Mouse (Mus musculus) ovary, postnatal 14 days (tissue): ENCODE data around the gene Ofcc1.

Experiments used
- DNase-seq: peaks from one replicate; pipeline ENCODE4 v3.0.0; 2022; ENCODE audit warnings: low spot score

Ofcc1 gene

DNA sequence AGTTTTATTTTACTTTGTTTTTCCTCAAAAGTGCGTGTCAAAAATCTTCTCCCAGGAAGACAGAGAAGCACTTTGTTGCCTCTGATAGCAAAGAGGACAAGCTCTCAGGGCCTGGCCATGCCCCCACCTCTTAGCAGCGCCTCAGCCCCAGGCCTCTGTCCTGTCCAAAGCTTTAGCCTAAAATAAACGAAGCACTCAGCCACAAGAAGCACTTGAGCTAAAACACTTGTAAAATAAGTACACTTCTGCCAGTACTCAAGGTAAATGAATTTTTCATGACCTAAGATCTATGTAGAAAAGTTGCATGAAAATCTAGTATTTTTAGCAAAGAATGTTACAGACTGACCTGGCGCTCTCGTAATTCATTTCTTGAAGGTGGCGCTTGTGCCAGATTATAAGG lies 117.4 kb downstream of the Ofcc1 start:
- DNase-seq = no peak

DNA sequence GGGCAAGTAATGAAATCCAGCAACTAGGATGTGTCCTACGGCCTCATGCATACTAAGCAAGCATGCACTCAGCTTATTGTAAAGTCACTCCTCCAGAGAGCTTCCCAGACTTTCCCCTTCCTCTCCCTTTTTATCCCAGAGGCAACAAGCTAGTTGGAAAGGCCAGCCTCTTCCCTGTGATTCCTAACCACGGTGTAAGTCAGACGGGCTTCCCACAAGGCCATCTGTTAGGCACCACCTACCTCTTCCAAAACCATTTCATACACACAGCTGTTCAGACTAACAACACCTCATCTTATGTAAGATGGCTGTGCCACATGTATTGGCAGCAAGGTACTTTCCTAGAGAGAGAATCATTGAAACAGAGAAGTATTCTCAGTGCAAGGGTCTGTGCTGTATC lies 124.9 kb downstream of the Ofcc1 start:
- no peak for DNase-seq

DNA sequence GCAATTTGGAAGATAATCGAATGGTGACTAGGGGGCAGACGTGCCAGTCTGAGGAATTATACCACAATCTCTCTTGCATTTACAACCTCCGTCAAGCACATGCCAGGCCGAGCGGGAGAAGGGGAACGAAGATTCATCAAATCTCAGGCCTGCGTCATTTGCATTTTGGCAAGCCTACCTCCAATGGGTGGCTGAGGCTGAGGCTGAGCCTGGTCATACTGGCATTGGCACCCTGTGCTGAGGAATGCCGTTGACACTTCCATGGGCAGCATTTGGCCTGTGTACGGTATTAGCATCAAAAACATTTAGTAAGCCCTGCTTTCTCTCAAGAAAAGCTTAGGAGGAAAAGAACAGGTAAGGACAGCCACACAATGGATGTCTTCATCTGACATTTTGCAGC lies 152.9 kb downstream of the Ofcc1 start:
- no peak for DNase-seq

DNA sequence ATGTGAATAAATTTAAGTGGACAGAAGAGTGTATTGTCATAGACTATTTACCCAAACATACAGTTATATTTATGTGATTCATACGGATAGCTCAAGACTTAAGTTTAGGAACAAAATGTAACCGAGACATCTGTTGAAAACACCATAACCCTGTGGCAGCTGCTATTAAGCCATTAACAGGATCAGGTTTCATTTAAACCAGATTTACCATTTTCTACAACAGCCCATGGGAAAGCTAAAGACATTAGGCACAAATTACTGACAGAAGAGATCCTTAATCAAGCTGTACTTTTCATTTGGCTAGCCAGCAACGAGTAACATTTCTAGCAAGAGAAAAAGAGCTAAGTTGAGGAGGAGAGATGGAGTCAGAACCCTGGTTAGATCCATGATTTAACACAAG lies 179.5 kb downstream of the Ofcc1 start:
- no peak for DNase-seq

DNA sequence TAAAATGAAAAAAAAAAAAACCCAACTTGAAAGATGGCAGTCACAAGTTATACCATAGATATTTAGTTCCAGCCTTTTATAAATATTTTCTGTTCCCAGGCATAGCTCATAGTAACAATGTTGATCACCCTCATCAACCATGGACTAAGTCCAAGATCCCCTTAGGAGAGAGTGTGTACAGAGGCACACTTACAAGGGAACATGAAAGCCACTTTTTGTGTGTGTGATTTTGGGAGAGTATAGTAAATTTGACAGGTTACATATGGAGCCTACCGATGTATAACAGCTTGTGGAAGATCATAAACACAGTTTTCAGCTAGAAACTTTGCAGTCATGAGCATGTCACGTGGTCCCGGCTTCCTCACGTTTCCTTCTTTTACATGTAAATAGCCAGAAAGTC lies 189.5 kb downstream of the Ofcc1 start:
- no peak for DNase-seq

DNA sequence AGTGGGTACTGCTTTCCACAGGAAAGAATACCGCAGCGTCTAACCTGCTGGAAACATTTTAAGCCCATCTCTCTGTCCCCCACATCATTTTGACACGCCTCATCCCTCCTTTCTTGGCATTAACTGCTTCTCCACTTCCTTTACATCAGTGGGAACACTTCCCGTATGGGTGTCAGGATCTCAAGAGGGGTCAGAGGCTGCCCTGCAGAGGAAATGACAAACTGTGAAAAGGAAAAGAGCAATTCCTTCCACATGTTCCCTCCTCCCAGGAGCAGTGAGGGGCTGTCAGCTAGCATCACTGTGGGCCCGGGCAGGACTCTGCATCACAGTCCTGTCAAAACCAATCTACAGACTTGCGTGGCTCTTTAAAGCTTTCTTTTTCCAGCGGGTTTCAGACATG lies 193.4 kb downstream of the Ofcc1 start:
- no peak for DNase-seq

DNA sequence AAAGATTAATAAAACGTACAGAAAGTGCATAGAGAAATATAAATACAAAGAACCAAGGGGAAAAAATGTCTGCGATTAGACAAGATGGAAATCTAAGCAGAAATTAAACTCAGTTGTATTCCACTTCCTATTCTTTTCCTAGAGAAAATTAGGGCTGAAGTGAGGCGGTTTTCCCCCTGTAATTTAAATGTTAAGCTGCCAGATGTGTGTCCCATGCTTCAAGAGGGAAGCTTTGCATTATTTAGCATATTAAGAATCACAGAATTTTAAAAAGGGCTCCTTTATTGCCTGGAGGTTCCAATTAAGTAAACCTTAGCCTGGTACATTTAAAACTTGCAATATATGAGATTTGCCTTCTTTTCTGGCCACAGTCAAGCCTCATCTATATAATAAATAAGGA lies 205.8 kb downstream of the Ofcc1 start:
- no peak for DNase-seq

DNA sequence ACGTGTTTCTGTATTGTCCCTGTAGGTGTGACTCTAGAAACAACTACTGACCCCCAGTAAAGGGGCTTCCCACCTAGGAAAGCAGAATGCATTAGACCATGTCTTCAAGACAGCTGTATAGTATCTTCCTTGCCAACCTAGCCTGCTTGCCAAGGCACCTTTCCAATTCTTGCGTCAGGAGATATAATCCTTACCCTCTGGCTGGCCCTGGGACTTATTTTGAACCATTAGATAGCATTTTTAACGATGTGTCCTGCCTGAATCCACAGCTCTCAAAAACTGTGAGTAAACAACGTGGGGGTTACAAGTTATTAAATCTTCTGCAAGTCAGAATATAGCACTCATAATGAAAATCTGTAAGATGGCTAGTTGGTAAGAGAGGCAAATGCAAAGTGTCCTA lies 221.3 kb downstream of the Ofcc1 start:
- DNase-seq = no peak

DNA sequence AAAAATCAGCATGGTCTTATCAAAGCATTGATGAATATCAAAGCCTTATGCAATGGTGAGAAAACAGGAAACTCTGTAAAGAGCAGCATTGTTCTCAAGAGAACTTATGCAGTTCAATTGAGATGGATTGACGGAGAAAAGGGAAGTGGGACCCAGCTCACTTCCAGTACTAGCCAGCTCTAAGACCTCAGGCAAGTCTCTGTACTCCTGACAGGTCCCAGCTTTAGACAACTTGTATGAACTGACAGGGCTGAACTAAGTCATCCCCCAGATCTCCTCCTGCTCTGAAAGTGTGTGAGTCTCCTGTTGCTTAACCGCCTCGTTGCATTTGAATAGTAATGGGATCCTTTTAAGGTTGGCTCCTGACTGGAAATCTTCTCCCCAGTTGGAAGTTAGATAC lies 225.2 kb downstream of the Ofcc1 start:
- no peak for DNase-seq

DNA sequence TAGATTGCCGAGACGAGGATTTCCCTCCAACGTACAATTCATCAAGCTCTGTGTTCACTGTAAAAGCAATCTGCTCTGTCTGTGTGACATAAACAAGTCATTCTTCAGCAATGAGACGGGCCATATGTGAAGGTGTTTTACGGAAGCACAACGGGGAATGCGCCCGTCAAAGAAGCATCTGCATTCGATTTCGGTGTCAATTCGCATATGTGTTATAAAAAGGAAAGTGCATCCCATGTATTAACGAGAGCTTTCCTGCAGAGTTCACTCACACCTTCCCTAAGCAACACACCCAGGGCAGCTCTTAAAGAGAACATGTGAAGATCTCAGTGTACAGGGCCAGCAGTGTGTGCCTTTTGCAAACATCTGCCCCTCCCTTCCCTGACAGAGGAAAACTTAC lies 225.6 kb downstream of the Ofcc1 start:
- no peak for DNase-seq

DNA sequence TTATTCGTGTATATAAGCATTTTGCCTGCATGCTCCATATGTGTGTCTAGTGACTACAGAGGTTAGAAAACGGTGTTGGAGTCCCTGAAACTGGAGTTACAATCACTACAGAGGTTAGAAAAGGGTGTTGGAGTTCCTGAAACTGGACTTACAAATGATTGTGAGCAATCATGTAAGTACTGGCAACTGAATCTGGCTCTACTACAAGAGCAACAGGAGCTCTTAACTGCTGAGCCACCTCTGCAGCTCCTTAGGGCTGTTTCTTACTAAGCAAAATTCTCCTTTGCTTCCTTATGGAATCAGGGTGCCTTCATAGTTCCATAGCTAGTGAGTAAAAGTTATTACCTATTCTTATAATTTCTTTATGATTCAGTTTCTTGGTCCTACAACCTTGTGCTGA lies 237.4 kb downstream of the Ofcc1 start:
- DNase-seq = no peak

DNA sequence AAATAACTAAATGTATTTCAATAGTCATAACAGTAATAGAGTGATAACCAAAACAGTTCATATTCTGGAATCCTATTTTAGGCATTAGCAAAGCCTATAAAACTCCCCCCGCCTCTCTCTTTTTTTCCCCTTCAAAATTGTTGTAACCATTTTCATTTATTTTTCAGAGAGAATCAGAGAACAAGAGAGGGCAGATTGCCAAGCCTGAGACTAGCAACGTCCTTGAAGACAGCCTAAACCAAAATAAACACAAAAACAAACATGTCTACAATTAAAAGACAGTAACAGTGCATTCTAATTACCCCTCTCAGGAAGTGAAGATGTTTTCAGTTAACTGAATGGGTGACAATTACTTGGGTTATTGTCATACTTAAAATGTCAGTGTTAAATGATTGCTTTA lies 248.9 kb downstream of the Ofcc1 start:
- no peak for DNase-seq

DNA sequence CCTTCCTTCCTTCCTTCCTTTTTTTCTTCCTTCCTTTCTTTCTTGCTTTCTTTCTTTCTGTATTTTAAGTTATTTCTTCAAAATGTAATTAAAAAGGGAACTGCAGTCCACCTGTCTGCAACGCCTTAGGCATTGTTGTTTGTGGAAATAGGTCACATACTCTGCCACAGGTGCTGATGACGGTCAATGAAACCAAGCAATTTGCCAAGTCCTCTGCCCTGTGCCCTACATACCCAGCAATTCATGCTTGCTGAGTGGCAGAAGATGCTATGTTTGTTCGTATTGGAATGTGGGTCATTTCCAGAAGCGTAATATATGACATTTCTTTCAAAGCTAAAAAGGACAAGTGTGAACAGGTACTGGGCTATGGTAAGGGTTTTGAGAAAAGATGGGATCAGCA lies 285.0 kb downstream of the Ofcc1 start:
- no peak for DNase-seq

DNA sequence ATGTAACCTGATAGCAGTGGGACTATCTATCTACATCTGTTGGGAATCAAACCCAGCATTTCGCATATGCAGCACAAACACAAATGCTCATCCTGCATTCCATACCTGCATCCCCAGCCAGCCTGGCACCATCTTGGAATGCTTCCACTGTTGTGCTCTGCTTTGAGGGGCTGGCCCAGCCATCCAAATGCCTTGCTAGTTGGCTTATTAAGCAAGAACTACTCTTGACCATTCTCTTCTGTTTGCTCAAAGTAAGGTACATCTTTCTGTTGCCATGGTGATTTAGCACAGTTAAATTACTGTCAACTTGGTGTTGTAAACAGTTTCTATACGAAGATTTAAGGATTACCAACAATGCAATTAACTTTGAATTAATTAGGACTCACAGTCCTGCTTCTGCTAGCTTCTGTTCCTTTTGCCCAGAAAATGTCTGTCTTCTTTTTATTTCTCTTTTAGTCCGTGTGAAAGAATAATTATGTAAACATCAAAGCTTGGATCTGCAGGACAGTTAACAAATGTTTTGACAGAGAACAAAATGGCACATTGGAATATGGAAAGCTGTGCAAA lies 286.3 kb downstream of the Ofcc1 start:
- no peak for DNase-seq

DNA sequence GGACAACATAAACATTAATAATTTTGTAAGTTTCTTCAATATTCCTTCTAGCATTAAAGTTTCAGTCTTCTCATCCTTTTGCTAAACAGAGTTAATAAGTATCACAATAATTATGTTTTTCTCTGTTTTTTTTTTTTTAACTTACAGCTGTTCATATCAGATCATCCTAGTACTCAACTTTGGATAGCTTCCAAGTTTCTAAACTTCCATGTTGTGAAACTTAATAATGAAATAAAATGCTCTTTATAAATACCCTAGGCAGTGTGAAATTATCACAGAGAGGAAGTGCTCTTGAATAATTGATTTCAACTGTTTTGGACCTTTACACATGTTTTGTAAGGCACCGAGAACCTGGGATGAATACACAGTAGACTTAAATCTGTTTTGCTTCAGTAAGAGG lies 291.2 kb downstream of the Ofcc1 start:
- DNase-seq = no peak

DNA sequence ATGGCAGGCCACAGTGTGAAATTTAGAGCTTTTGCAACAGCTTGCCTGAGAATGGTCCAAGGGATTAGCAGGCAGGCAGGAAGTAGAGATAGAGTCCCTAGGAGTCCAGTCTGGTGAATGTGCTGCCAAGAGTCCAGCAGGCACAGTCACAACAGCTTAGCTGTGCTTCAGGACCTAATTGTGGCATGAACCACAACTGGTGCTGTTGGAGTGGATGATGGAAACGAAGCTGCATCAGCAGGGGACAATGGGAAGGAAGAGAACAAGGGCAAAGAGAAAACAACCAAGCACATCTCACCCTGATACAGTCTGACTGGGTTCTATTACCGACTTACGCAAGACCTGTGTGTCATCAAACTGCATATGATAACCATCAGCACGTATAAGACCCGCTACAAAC lies 300.0 kb downstream of the Ofcc1 start:
- DNase-seq = no peak

DNA sequence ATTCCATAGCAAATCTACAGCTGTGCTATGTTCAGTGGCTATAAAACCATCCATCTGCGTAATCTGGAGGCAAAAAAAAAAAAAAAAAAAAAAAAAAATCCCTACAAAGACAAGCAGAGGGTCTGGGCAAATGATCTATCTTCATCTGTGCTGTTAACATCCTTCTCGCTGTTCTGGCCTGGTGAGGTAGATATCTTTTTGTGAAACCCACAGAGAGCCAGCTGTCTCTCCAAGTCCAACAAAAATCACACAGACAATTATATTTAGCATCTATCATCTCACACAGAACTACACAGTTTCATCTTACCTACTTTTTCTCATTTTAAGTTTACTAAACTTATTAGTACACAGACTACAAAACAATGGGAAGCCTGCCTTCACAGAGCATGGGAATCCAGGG lies 323.4 kb downstream of the Ofcc1 start:
- no peak for DNase-seq

DNA sequence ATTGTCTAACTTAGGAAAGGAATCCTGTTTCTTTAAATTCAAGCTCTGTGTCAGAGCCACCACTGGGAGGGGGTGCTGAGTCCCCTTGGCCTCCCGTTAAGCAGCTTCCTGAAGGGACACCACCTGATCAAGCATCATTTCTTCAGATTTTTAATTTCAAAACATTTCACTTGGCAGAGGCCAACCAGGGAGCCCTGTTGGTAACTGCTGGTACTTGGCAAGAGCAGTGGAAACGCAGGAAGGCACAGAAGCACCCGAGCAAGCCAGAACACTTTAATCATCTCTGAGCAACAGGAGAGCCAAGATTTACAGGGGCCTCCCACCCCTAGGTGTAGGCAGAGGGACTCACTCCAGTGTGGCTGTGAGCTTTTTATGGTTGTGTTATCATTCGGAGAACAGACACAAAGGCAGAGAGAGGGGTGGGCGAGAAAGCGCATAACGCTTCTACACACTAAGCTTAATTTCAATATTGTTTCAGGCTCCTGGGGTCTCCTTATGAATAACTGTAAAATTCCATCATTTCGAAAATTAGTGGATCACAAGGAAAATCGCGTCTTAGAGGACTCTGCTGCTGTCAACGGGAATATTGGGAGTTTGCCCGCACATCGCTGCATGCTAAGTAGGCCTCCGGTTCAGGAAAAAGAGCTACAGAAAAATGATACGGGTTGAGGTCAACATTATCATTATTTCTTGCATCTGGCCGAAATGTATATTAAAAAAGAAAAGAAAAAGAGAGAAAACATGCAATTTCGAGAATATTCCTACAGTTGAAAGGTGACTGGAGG lies 324.1 kb downstream of the Ofcc1 start:
- DNase-seq = no peak

DNA sequence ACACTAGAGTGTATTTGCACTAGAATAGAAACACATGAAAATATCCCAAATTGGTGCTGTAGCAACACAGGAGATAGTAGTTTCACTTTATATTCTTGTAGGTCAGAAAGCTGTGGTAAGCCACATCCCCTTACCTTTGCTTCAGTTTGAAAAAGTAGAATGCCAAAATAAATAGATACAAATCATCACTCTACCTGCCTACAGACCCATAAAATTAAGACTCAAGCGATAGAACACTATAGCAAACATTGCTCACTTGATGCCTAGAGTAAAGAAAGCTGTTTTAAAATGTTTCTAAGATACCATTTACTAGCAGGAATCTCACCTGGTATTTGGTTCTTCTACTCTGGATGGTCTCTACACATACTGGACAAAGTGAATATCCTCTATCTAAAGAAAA lies 331.8 kb downstream of the Ofcc1 start:
- no peak for DNase-seq

DNA sequence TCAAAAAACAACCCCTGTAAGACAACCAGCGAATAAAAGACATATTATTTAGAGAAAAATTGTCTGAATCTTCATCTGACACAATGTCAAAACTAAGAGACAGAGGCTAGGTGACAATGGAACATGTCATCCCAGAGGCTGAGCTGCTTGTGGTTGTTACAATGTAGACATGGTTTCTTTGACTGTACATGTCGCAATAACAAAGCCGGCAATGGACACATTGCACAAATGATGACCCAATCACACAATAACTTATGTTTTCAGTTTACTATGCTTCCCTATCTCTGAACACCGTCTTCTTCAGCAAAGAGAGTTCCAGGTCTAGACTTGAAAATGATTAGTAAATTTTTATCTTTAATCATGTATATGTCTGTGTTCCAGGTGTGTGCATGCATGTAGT lies 332.4 kb downstream of the Ofcc1 start:
- DNase-seq = no peak

DNA sequence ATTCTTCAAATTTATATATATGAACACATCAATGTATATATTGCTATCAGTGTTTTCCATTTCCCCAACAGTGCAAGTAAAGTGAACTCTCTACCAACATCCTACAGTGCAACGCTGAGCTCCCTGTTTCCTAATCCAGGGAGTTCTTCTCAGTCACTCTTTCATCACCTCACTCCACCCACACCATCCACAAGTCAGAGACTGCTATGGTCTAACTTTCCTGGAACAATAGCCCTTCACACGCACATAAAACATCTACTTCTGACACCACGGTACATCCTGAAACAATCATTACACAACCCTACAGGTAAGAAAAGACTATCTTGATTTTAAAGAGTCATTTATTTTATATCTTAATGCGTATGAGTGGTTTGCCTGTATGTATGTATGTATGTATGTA lies 335.4 kb downstream of the Ofcc1 start:
- no peak for DNase-seq

DNA sequence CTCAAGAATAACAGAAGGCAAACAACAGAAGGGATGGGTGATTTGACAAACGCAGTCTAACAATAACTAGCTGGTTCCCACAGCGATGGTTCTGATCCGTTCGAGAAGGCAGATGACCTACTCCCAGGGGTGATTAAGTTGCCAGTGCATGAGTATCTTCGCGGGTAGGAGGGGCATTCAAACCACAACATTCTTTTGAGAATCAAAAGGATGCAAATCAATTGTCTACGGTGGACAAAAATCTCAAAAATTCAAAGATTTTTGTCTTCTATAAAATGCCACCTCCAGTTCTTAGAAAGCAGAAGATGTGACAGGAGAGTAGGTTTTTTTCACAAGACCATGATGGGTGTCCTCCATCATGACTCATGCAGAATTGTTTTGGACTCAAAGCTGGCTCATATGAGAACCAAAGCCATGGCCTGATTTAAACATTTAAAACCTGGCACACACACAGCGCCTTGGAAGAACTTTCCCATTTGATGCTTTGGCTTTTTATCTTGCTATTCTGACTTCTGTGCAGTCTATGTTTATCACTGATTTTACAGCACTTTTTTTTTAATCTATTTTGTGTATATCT lies 338.0 kb downstream of the Ofcc1 start:
- DNase-seq = no peak

DNA sequence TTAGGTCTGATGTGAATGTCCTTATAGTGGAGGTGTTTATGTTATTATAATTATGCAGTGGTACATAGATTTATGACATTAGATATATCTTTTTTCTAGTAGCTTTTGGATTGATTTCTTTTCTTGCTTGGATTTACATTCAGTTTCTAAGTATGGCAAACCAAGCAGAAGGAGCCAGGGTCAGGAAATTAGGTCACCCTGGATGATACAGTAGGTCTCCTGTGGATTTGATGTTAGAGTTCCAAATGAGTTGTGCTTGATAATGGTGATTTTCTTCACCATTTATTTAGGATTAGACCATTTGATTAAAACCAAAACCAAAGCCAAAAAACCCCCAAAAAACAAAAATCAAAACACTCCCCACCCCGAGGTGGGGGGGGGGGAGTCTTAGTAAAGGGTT lies 338.6 kb downstream of the Ofcc1 start:
- no peak for DNase-seq

DNA sequence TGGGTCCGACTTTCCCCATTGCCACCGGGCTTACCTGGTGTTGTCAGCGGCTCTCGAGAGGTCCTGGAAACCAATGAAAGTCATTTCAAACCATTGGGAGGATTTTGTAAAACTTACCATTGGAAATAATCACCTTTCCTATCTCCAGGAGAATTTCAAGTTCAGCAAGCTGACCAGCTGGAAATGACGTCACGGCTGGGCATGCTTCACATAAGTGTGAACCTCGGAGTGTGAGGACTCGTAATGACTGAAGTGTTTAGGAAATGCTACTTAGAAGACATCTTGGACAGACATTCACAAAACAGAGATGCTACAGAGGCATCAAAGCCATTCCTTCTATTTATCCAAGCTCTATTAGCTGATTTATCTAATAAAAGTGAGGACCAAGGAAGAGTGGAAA lies 361.0 kb downstream of the Ofcc1 start:
- no peak for DNase-seq
